Mouse (Mus musculus) cerebellum, postnatal 4 days (tissue): ENCODE measurements at regions not wholly inside any gene's neighbourhood (a gene's known extent, or its start where the extent isn't known, plus 50 kb on each side); places are given as distances from the start of the nearest gene placed in this dataset.
A peak's percentile ranks its signal among the peaks of the same experiment; 100 is the strongest.

Source experiments
- DNase-seq, 2 experiments: peaks; one replicate each; pipeline ENCODE4 v3.0.0; 2022; ENCODE audit warnings: low spot score in 2 of 2, mixed read lengths in 1 of 2

DNA sequence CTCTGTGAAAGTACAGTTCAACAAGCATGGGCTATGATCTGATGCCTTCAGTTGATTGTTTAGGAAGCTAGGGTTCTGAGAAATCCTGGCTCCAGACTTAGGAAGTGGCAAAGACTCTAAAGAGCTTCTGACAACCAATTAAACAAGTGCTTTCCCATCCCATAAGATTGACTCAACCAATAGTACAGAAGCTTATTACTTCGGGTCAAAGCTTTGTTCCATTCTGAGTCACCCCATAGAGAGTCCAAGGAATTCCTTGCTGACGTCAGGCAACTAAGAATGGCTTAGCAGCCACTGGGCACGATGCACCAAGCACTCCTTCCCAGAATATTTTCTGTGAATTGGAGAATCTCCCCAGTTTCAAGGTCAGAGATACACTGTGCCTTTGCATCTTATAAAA, 59.0 kb upstream of the Ntm start:
- no peak for DNase-seq

GRCm38 (mm10) chr9:30025275-30025674, 62.3 kb upstream of the Ntm start:
- no peak for DNase-seq

DNA sequence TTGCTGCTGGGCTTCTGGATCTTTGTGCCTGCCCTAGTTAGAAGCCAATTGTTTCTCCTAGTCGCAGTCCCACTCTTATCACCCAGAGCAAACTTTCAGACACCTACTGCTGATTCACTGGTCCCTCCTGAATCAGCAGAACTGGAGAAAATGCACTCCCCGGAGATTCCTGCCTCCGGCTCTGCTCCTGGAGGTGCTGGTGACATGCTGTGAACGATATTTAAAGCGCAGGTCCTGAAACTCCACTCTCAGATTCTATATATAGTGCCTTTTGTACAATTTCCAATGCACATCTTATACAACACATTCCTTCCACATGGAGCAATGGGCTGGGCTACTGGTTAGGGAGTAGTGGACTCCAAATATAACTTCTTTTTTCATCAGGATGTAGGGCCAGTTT, 64.0 kb upstream of the Ntm start:
- no peak for DNase-seq

GRCm38 (mm10) chr9:30040396-30040795, 77.5 kb upstream of the Ntm start:
- peak in 1 of 2 experiments; percentile 13 for DNase-seq

GRCm38 (mm10) chr9:30064551-30064950, 101.6 kb upstream of the Ntm start:
- no peak for DNase-seq

GRCm38 (mm10) chr9:30067980-30068379, 105.0 kb upstream of the Ntm start:
- no peak for DNase-seq

DNA sequence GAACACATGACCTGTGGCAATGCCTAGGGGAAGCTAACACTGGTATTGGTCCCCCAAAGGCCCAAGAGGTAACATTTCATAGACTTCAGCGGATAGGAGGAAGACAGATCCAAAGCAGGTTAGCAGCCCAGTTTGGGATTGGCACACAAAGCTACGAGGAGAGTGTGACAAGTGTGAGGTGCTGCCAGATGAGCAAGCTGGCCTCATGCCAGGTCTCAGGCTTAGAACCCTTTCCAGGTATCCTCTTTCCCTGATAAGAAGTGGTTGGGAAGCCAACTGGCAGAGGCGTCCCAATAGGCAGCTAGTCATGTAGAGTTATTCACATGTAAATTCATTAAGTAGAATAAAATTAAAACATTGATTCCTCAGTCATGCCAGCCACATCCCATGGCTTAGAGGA, 112.3 kb upstream of the Ntm start:
- no peak for DNase-seq

DNA sequence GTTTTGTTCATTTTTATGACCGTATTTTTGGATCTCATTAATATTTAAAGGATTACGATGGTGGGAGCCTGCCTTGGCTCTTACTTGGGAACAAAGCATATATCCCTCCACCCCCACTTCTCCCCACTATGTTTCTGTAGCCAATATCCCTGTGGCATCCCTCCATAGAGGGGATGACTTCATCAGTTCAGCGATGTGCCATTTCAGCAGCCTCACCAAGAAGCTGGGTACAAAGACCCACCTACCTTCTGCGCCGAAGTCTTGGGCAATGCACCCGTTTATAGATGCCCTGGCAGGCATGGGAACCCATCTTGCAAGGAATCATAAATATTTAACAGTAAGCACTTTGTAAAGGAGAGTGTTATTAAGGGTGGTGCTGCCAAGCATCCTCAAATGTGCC, 113.1 kb upstream of the Ntm start:
- DNase-seq: no peak

DNA sequence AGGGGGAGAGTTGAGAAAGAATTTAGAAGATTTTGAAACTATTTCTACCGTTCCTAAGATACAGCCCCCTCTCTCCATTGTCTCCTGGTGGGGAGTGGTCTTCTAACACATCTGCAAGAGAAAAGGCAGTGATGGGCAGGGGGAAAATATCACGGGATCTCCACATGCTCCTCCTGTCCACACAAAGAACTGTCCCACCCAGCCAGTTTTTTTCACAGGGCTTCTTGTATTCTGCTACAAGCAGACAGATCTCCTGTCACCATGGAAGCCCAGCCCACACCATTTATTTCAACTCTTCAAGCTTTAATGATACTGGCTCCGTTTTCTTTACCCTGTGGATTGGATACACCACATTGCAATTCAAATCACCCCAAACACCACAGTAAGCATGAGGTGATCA, 113.5 kb upstream of the Ntm start:
- no peak for DNase-seq

DNA sequence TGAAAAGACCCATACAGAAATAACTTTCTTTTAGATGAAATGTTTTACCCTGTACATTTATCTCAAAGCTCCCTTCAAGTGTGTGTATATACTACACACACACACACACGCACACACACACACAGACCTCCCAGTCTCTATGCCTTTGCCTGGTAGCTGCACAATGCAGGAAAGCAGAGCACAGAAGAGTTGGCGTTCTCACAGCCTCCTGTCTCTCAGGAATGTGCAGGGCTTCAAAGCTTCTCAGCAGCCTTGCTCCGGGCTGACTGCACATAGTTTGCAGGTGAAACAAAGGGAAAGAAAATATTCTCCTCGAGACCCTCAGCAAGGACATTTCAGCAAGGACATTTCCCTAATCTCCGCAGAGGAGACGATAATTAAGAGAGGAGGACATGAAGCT, 139.0 kb upstream of the Ntm start:
- DNase-seq: no peak

DNA sequence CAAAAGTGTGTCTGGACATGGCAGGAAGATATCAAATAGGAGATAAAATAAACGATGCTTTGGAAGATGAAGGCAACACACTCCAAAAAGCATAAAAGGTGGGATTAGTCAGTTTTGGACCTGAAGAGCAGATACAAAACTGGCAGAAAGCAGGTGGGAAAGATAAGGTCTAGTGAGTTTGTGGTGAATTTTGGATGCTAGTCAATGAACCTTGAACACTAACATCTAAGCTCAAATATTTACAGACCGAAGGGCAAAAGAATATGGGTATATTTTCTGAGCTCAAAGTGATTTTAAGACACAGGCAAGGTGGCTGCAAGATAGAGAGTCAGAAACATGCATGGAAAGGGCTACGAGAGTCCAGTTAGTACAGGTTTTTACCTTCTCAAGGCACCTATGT, 159.4 kb upstream of the Ntm start:
- no peak for DNase-seq

GRCm38 (mm10) chr9:30129151-30129550, 166.2 kb upstream of the Ntm start:
- DNase-seq: no peak

- no peak for DNase-seq
Measured at GRCm38 (mm10) chr9:30131626-30132025, 168.7 kb upstream of the Ntm start.

DNA sequence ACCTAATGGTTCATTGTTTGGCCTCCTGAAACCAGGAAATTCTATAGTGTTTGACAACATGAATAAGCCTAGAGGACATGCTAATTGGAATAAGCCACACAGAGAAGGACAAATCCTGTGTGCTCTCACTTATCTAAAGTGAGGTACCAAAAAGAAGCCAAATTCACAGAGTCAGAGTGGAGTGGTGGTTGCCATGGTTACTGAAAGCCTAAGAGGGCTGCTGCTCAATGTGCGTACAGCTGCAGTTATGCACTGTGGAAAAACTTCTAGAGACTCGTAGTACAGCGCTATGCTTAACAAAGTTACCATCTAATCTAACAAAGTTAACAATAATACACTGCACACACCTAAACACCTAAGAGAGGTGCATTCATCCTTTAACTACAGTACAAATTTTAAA, 171.4 kb upstream of the Ntm start:
- DNase-seq: no peak

DNA sequence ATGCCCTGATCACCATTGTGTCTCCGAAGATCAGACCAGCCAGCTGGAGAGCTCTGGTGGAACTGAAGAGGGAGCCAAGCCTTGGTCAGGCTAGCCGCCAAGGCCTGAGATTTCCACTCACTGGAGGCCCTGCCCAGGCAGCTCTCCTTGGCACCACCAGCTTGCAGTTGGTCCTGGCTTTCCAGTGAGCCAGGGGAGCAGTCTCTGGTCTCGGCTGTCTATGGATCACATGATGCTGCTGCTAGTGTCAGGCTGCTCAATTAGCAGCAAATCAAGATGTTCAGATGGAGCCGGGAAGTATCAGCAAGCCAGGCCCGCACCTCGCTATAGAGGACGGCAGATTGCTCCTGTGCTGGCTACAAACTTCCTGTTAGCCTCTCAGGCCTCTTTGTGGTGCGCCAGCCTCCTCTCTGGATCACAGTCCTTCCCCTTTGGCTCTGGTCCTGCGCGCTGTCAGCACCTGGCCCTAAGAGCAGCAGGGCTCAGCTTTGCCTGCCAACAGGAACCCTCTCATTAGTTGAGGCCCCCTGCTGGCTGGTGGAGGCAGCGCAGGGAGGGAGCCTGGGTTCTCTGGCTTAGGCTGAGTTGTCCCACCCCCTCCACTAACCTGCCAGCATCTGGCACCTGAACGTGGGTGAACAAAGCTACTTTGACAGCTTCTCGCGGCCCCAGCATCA, 174.8 kb upstream of the Ntm start:
- DNase-seq: peak; percentile 81 to 88

GRCm38 (mm10) chr9:30140188-30140587, 177.2 kb upstream of the Ntm start:
- peak; percentile 75 to 94 for DNase-seq

DNA sequence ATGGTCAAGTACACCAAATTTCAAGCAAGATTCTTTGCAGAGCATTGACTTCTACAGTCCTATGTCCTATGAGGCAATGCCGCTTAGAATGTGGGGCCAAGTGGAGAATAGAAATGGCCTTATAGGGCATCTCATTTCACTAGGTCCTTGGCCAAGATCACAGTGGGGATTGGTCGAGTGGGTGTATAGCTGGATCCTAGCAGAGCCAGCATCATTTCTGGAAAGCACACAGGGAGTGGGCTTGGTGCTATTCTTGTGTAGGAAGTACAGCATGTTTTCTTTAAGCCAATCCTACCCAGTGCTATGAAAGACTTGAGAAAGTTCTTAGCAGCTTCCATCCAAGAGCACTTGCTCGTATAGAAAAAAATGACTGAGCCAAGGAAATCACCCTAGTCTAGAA, 178.2 kb upstream of the Ntm start:
- DNase-seq: no peak

DNA sequence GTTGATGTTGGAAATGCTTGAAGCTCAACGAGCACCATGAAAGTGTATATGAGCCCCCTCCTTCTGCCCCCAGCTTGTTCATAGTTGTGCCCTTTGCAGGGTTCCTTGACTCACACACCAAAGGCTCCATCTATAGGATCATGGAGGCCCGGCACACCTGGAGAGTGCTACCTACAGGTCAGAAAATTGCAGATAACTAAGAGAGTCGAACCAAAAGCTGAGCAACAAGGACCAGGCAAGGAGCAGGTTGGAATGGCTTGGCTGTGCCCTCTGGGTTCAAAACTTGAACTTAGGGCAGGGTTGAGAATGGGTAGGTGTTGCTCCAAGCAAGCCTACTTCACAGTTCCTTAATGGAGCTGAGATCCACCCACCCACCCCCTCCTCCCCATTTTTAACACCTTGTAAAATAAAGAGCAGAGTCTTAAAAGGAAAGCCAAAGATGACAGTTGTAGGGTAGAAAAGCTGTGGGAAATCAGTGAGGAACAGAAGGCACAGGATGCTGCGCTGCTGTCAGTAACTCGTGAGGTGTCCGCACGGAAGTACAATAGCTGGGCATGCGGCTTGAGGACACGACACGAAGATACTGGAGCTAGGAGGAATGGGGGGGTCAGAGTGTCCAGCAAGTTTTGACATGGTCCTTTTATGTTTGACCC, 180.0 kb upstream of the Ntm start:
- DNase-seq: no peak

- peak in 1 of 2 experiments; percentile 51 for DNase-seq
Measured at GRCm38 (mm10) chr9:30149481-30150468, 186.8 kb upstream of the Ntm start.

GRCm38 (mm10) chr9:30151173-30151572, 188.2 kb upstream of the Ntm start:
- no peak for DNase-seq

- DNase-seq: no peak
Measured at GRCm38 (mm10) chr9:30166235-30166752, 203.4 kb upstream of the Ntm start.

DNA sequence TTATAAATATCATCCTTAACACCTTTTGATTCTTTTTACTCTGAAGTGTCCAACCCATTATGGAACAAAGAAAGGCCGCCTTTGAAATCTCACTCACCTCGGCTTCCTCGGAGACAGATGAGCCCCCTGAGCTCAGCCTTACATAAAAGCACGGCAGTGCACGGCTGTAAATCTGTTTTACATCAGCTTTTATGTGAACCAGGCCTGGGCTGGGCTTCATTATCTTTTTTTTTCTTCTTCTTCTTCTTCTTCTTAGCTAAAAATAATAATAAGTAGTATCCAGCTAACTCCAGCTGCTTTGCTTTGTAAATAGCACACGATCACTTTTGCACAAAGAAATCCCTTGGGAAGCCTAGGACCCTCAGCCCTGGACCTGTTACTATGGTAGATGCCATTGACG, 204.3 kb upstream of the Ntm start:
- no peak for DNase-seq
